Mouse (Mus musculus) adrenal gland, postnatal 25 days (tissue): ENCODE data around the gene Zhx3. TPM values are rescaled to one million over a fixed set of nuclear protein-coding genes. Genes with fewer than 3 reads are reported as not detected.

Source experiments
- DNase-seq: peaks from one replicate; pipeline ENCODE4 v3.0.0; 2021; ENCODE audit warnings: mixed read lengths
- total RNA-seq: library from RNA; stranded (reverse); gene quantifications from 2 replicates; pipeline ENCODE4 v1.2.3, GENCODE M21; 2021

Zhx3 gene
- total RNA-seq, 1 experiment from 2014 or later = 147 TPM

GRCm38 (mm10) chr2:160802326-160802725 lies 70.5 kb downstream of the Zhx3 start:
- no peak for DNase-seq

- no peak for DNase-seq
Measured at GRCm38 (mm10) chr2:160800967-160801366, 71.8 kb downstream of the Zhx3 start.

GRCm38 (mm10) chr2:160798206-160798605 lies 74.6 kb downstream of the Zhx3 start:
- no peak for DNase-seq

- peak; percentile 69 for DNase-seq
Measured at GRCm38 (mm10) chr2:160796973-160797372, 75.8 kb downstream of the Zhx3 start.

- no peak for DNase-seq
Measured at GRCm38 (mm10) chr2:160793117-160793516, 79.7 kb downstream of the Zhx3 start.

- DNase-seq = no peak
Measured at GRCm38 (mm10) chr2:160789741-160790140, 83.1 kb downstream of the Zhx3 start.

GRCm38 (mm10) chr2:160789046-160789445 lies 83.8 kb downstream of the Zhx3 start:
- DNase-seq = no peak

- no peak for DNase-seq
Measured at GRCm38 (mm10) chr2:160786333-160786732, 86.5 kb downstream of the Zhx3 start.

- DNase-seq = no peak
Measured at GRCm38 (mm10) chr2:160780834-160781219, 92.0 kb downstream of the Zhx3 start.

- DNase-seq = no peak
Measured at GRCm38 (mm10) chr2:160780154-160780833, 92.5 kb downstream of the Zhx3 start.

- no peak for DNase-seq
Measured at GRCm38 (mm10) chr2:160778034-160778433, 94.8 kb downstream of the Zhx3 start.

GRCm38 (mm10) chr2:160771325-160772276 lies 101.2 kb downstream of the Zhx3 start:
- no peak for DNase-seq

- no peak for DNase-seq
Measured at GRCm38 (mm10) chr2:160770871-160771270, 101.9 kb downstream of the Zhx3 start.

GRCm38 (mm10) chr2:160770409-160770808 lies 102.4 kb downstream of the Zhx3 start:
- DNase-seq = no peak

- DNase-seq = no peak
Measured at GRCm38 (mm10) chr2:160768997-160769396, 103.8 kb downstream of the Zhx3 start.

- no peak for DNase-seq
Measured at GRCm38 (mm10) chr2:160768097-160768695, 104.6 kb downstream of the Zhx3 start.

- no peak for DNase-seq
Measured at GRCm38 (mm10) chr2:160767201-160767600, 105.6 kb downstream of the Zhx3 start.

GRCm38 (mm10) chr2:160766371-160766771 lies 106.4 kb downstream of the Zhx3 start:
- peak; percentile 34 for DNase-seq

- DNase-seq = no peak
Measured at GRCm38 (mm10) chr2:160765096-160765495, 107.7 kb downstream of the Zhx3 start.

GRCm38 (mm10) chr2:160764386-160764785 lies 108.4 kb downstream of the Zhx3 start:
- DNase-seq = no peak

GRCm38 (mm10) chr2:160763816-160764215 lies 109.0 kb downstream of the Zhx3 start:
- DNase-seq = no peak

GRCm38 (mm10) chr2:160760433-160761184 lies 112.2 kb downstream of the Zhx3 start:
- DNase-seq = peak; percentile 56
